14 mouse cellular contexts compared by ENCODE assay signal in the genomic region with DNA sequence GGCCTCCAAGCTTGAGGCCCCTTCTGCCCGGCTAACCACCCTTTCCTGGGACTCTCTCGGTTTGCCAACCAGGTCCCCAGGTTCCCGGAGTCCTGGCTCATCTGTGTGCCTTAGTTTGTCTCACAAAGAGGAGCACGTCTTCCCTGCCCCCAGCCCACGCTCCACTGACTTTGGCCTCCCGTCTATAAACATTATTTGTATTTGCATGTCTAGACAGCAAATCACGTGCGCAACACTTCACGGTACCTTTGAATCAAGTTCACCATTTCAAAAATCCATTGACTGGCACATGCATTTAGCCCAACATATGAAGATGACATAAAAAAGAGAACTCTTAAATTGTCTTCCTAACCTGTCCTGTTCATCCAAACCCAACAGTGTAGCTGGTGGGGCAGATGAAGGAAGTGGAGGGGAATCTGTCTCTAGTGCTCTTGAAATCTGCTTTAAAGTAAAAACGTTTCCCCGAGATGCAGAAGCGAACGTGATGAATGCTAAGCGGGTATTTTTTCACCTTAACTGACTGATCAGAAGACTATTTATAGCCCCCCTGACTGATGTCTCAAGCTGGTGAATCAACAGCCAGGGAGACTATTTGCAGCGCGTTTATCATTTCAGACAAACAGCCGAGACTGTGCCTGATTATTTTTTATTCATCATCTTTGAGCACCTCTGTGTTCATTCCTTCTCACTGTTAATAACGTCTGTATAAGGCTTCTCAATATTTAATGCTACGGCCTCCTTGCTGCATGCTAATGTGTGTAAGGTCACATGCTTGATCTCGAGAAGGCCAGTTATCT.
DNase-seq lines count a peak whose midpoint lies in the region; ATAC-seq lines count a peak whose summit lies in the region.
"Had no signal": no experiment of that assay in that cellular context is flagged by ENCODE, and none has a peak within 500 bp of the region (broad histone marks: within the 10 kb centered on the region; RNA-seq: fewer than 3 reads in every experiment).

No protein-coding gene starts in this region.

- 0 out of 2 replicates have a peak overlapping the region, but pooled peaks have one; percentile 12 for H3K4me3 ChIP-seq in heart, embryonic 10.5 days
- H3K4me3 ChIP-seq in limb, embryonic 13.5 days = no peak overlapping the region
- no peak overlapping the region for H3K4me3 ChIP-seq in limb, embryonic 10.5 days
- no peak overlapping the region for H3K4me3 ChIP-seq in hindbrain, embryonic 15.5 days
- H3K4me3 ChIP-seq: lung, embryonic 15.5 days had no signal

- no peak overlapping the region for H3K9ac ChIP-seq in limb, embryonic 13.5 days
- no peak overlapping the region for H3K9ac ChIP-seq in hindbrain, embryonic 15.5 days
- H3K9ac ChIP-seq: lung, embryonic 15.5 days had no signal

- 58% methylated on average over 20 of the region's 20 CpGs for WGBS in heart, embryonic 10.5 days
- 73% methylated on average over 20 of the region's 20 CpGs for WGBS in limb, embryonic 13.5 days
- WGBS in limb, embryonic 10.5 days = 81% methylated on average over 20 of the region's 20 CpGs
- WGBS in hindbrain, embryonic 15.5 days = 35% methylated on average over 20 of the region's 20 CpGs

- no peak for DNase-seq in heart, embryonic 10.5 days (ENCODE audit: low spot score)
- DNase-seq in heart, postnatal 4 days = no peak
- no peak for DNase-seq in limb, embryonic 10.5 days (ENCODE audit: low spot score)
- peak; percentile 31 for DNase-seq in retina, embryonic 14.5 days (ENCODE audit: low spot score)
- DNase-seq in lung, postnatal 4 days = no peak
- no peak for DNase-seq in cerebellum, postnatal 36 days
- DNase-seq: adrenal gland, adult 2 months; cerebellum, adult 18-20 months; gastrocnemius, postnatal 14 days; left cerebral cortex, postnatal 4 days; thymus, postnatal 4 days had no signal

- H3K9me3 ChIP-seq in heart, embryonic 10.5 days = no peaks in the 10 kb centered on the region
- no peaks in the 10 kb centered on the region for H3K9me3 ChIP-seq in limb, embryonic 13.5 days
- H3K9me3 ChIP-seq in limb, embryonic 10.5 days (replicated peaks) = no peaks in the 10 kb centered on the region
- no peaks in the 10 kb centered on the region for H3K9me3 ChIP-seq in hindbrain, embryonic 15.5 days
- H3K9me3 ChIP-seq: lung, embryonic 15.5 days had no signal

- H3K4me1 ChIP-seq in heart, embryonic 10.5 days = peaks cover 15% of the 10 kb centered on the region
- H3K4me1 ChIP-seq in limb, embryonic 13.5 days = peaks cover 20% of the 10 kb centered on the region
- peaks cover 6% of the 10 kb centered on the region for H3K4me1 ChIP-seq in limb, embryonic 10.5 days
- H3K4me1 ChIP-seq in hindbrain, embryonic 15.5 days (replicated peaks) = peaks cover 34% of the 10 kb centered on the region

- ATAC-seq in limb, embryonic 13.5 days (ENCODE audit: low FRiP score, low read depth) = no peak
- ATAC-seq in hindbrain, embryonic 15.5 days (ENCODE audit: low FRiP score, low read depth) = no peak

- H3K27ac ChIP-seq in heart, embryonic 10.5 days = peak overlapping the region; percentile 72; the same call in 1 of the 2 replicates
- H3K27ac ChIP-seq in limb, embryonic 13.5 days = peak overlapping the region; percentile 48; the same call in 1 of the 2 replicates
- no peak overlapping the region for H3K27ac ChIP-seq in limb, embryonic 10.5 days
- H3K27ac ChIP-seq in hindbrain, embryonic 15.5 days (replicated peaks) = peak overlapping the region; percentile 57
- H3K27ac ChIP-seq: lung, embryonic 15.5 days had no signal

- no peaks in the 10 kb centered on the region for H3K27me3 ChIP-seq in heart, embryonic 10.5 days (ENCODE audit: insufficient read depth, poor library complexity, severe bottlenecking)
- H3K27me3 ChIP-seq in limb, embryonic 13.5 days = no peaks in the 10 kb centered on the region
- no peaks in the 10 kb centered on the region for H3K27me3 ChIP-seq in limb, embryonic 10.5 days (ENCODE audit: low read depth, poor library complexity, severe bottlenecking)
- no peaks in the 10 kb centered on the region for H3K27me3 ChIP-seq in hindbrain, embryonic 15.5 days
- H3K27me3 ChIP-seq: lung, embryonic 15.5 days had no signal

- peaks cover 14% of the 10 kb centered on the region for H3K36me3 ChIP-seq in heart, embryonic 10.5 days
- H3K36me3 ChIP-seq in limb, embryonic 13.5 days = peaks cover 36% of the 10 kb centered on the region
- peaks cover 65% of the 10 kb centered on the region for H3K36me3 ChIP-seq in limb, embryonic 10.5 days
- no peaks in the 10 kb centered on the region for H3K36me3 ChIP-seq in hindbrain, embryonic 15.5 days
- H3K36me3 ChIP-seq: lung, embryonic 15.5 days had no signal

- no peak overlapping the region for H3K4me2 ChIP-seq in limb, embryonic 13.5 days (replicated peaks)
- H3K4me2 ChIP-seq in hindbrain, embryonic 15.5 days = 0 out of 2 replicates have a peak overlapping the region, but pooled peaks have one; percentile 1
- H3K4me2 ChIP-seq: lung, embryonic 15.5 days had no signal
